Mouse (Mus musculus) erythroblast, embryonic 14.5 days (primary cell): ENCODE data around the gene Vav1. TPM values are rescaled to one million over a fixed set of nuclear protein-coding genes. Genes with fewer than 3 reads are reported as not detected.

ENCODE experiments used
- H3K27me3 ChIP-seq: 2 replicates; pipeline ENCODE4 v1.6.1; 2012; ENCODE audit warnings: inconsistent platforms; ENCODE audit not compliant: control insufficient read depth
- H3K36me3 ChIP-seq: 2 replicates; pipeline ENCODE4 v1.6.1; 2012; ENCODE audit warnings: mild to moderate bottlenecking, inconsistent platforms; ENCODE audit not compliant: control insufficient read depth
- H3K4me1 ChIP-seq: 2 replicates; pipeline ENCODE4 v1.6.1; 2012; ENCODE audit warnings: inconsistent platforms; ENCODE audit not compliant: control insufficient read depth
- H3K4me3 ChIP-seq: replicated peaks from 2 replicates; pipeline ENCODE3; 2012; ENCODE audit warnings: moderate library complexity, mild to moderate bottlenecking, inconsistent platforms
- H3K9me3 ChIP-seq: 2 replicates; pipeline ENCODE4 v1.6.1; 2012; ENCODE audit warnings: low read length, inconsistent platforms, mixed read lengths; ENCODE audit not compliant: control insufficient read depth
- GATA1 ChIP-seq: IDR thresholded peaks from 2 replicates; pipeline ENCODE4 v1.6.1; 2012; ENCODE audit warnings: low read length, inconsistent platforms, mixed read lengths
- TAL1 ChIP-seq: IDR thresholded peaks from 3 replicates; pipeline ENCODE4 v1.6.1; 2012; ENCODE audit warnings: low read length, inconsistent platforms, mixed read lengths
- polyA plus RNA-seq: library from polyadenylated mRNA; stranded (reverse); fragments of >175 nt; gene quantifications from 2 replicates; pipeline ENCODE4 v1.2.3, GENCODE M21; 2012

Gene Vav1
- polyA plus RNA-seq, 1 experiment, result 0.18 TPM

DNA sequence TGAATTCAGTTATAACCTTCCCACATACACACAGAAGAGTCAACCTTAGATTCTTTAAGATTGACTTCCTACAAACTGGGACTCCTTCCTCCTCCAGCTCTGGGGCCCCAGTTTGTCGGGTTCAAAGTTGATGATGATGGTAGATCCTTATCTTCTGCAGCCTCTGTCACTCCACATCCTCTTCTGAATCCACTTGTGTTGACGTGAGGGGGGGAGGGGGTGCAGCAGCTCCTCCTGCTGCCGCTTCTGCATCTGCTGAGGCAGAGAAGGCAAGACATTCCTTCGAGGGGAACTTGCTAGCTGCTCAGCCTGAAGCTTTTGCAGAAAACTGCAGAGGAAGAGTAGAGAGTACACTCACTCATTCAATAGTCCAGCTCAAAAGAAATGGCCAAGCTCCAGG lies 62.7 kb downstream of the Vav1 start:
- Histone ChIP-seq H3K4me3 (no peak overlapping the region), H3K9me3 (no peaks in the 10 kb centered on the region), H3K36me3 (no peaks in the 10 kb centered on the region), H3K4me1 (no peaks in the 10 kb centered on the region), H3K27me3 (no peaks in the 10 kb centered on the region)
- TF ChIP-seq GATA1, result no peak

- Histone ChIP-seq H3K4me1 (no peaks in the 10 kb centered on the region), H3K4me3 (no peak overlapping the region), H3K36me3 (no peaks in the 10 kb centered on the region), H3K27me3 (no peaks in the 10 kb centered on the region), H3K9me3 (no peaks in the 10 kb centered on the region)
- no peak for TF ChIP-seq TAL1
- no peak for TF ChIP-seq GATA1
These were observed 65.3 kb downstream of the Vav1 start for GRCm38 (mm10) chr17:57344029-57344707.

DNA sequence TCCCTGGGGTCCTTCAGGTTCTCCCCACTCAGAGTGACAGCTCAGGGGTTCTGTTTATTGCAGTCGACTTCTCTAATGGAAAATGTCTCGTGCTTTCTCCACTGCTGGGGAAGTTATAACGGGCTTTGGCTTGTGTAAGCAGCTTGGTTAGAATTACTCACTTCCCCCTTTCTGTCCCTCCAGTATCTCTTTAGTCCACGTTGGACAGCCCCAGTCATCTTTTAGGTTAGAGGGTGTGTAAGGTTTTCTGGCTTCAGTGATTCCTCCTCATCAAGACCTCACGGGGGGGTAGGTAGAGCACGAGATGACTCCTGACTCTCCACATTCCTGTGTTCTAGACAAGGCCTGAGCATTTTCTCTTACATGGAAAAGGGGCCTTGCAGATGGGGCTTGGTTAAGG lies 68.1 kb downstream of the Vav1 start:
- Histone ChIP-seq H3K4me3 (no peak overlapping the region), H3K27me3 (no peaks in the 10 kb centered on the region), H3K36me3 (no peaks in the 10 kb centered on the region), H3K9me3 (no peaks in the 10 kb centered on the region), H3K4me1 (no peaks in the 10 kb centered on the region)
- TF ChIP-seq TAL1 (no peak), GATA1 (no peak)

- Histone ChIP-seq H3K27me3 (no peaks in the 10 kb centered on the region), H3K4me1 (no peaks in the 10 kb centered on the region), H3K36me3 (no peaks in the 10 kb centered on the region), H3K9me3 (no peaks in the 10 kb centered on the region), H3K4me3 (no peak overlapping the region)
- TF ChIP-seq GATA1 (no peak), TAL1 (no peak)
These were observed 68.9 kb downstream of the Vav1 start for GRCm38 (mm10) chr17:57347781-57348180.

GRCm38 (mm10) chr17:57349067-57349466 lies 70.2 kb downstream of the Vav1 start:
- Histone ChIP-seq H3K9me3 (no peaks in the 10 kb centered on the region), H3K4me1 (no peaks in the 10 kb centered on the region), H3K4me3 (no peak overlapping the region), H3K36me3 (no peaks in the 10 kb centered on the region), H3K27me3 (no peaks in the 10 kb centered on the region)
- TF ChIP-seq TAL1, result no peak
- TF ChIP-seq GATA1, result no peak

- TF ChIP-seq GATA1 (no peak), TAL1 (no peak)
- H3K27me3 ChIP-seq, result no peaks in the 10 kb centered on the region
- H3K4me1 ChIP-seq, result no peaks in the 10 kb centered on the region
- no peaks in the 10 kb centered on the region for H3K36me3 ChIP-seq
- H3K4me3 ChIP-seq, result no peak overlapping the region
- no peaks in the 10 kb centered on the region for H3K9me3 ChIP-seq
These were observed 71.3 kb downstream of the Vav1 start for GRCm38 (mm10) chr17:57350212-57350611.

GRCm38 (mm10) chr17:57351107-57351506 lies 72.2 kb downstream of the Vav1 start:
- no peaks in the 10 kb centered on the region for H3K4me1 ChIP-seq
- no peaks in the 10 kb centered on the region for H3K27me3 ChIP-seq

DNA sequence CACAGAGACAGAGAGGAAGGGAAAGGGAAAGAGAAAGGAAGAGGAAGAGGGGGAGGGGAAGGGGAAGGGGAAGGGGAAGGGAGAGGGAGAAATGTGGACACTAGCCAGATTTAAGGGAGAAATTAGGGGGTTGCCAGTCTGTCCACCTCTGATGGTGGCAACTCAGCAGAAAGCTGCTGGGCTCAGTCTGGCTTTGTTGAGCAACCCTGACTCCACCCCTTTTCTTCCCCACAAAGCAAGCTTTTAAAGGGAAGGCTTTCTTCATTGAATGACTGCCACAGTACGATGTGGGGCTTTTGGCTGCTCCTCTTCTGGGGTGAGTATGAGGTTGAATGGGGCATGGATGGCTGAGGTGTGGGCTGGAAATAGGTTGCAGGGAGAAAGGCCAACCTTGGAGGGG lies 79.5 kb downstream of the Vav1 start, which contains the start of gene Adgre1:
TSS of gene Adgre1 (plus strand) at position 251 of the 400 bp plus-strand sequence.
- no peak for TF ChIP-seq TAL1
- TF ChIP-seq GATA1, result no peak
- H3K9me3 ChIP-seq, result no peaks in the 10 kb centered on the region
- no peak within 1 kb of the TSS for H3K4me3 ChIP-seq
- no peaks in the 10 kb centered on the region for H3K36me3 ChIP-seq
- H3K4me1 ChIP-seq, result no peaks in the 10 kb centered on the region
- no peaks in the 10 kb centered on the region for H3K27me3 ChIP-seq

More at GRCm38 (mm10) chr17:57351107-57351506, 72.2 kb downstream of the Vav1 start:
- Histone ChIP-seq H3K36me3 (no peaks in the 10 kb centered on the region), H3K9me3 (no peaks in the 10 kb centered on the region), H3K4me3 (no peak overlapping the region)
- no peak for TF ChIP-seq GATA1
- no peak for TF ChIP-seq TAL1

DNA sequence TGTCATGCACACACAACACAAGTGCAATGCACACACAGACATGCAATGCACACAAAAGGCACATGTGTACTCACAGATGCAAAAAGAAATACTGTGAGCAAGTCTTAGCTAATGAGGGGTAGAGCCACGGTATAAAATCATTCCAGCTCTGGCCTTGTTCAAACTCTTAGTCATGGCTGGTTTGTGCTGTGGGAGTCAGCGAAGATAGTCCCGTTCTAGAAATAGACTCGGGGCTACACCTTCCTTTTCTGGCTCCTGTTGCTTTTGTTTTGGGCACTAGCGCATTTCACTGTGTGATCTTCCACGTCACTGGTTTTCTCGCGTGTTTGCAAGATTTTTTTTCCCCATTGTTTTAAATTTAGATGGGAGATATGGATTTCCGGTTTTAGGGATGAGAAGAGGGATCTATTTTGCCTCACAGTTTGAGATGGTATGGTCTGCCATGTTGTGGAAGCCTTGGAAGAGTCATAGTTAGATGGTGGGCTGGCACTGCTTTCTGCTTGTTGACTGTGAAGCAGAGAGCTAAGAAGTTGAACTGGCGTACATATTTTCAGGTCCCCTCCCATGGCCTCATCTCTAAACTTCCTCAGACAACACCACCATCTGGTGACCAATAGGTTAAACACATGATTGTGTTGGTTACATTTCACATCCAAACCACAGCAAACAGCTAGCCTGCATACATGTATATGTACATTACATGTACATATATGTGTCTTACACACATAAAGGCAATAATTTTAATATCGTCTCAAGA lies 80.8 kb downstream of the Vav1 start:
- Histone ChIP-seq H3K4me3 (no peak overlapping the region), H3K27me3 (no peaks in the 10 kb centered on the region)

More for the DNA sequence above, 80.8 kb downstream of the Vav1 start:
- Histone ChIP-seq H3K36me3 (no peaks in the 10 kb centered on the region), H3K9me3 (no peaks in the 10 kb centered on the region), H3K4me1 (no peaks in the 10 kb centered on the region)
- TF ChIP-seq TAL1, result no peak
- TF ChIP-seq GATA1, result no peak

Other genes starting within 250 kb of the Vav1 start
- 31.3 and 33.6 TPM in 2 replicates for gene Khsrp, start 247.6 kb upstream of the Vav1 start, polyA plus RNA-seq
- gene Slc25a41, start 237.4 kb upstream of the Vav1 start, polyA plus RNA-seq, result not detected in 2 replicates
- gene Crb3, start 220.0 kb upstream of the Vav1 start, polyA plus RNA-seq, result 0.05 TPM in 2 replicates
- gene Slc25a23, start 219.2 kb upstream of the Vav1 start, polyA plus RNA-seq, result 0.21 and 0.26 TPM in 2 replicates
- 0.03 and 0.09 TPM in 2 replicates for gene Dennd1c, start 200.6 kb upstream of the Vav1 start, polyA plus RNA-seq
- not detected in 2 replicates for gene Tubb4a, start 191.3 kb upstream of the Vav1 start, polyA plus RNA-seq
- gene Tnfsf9, start 173.8 kb upstream of the Vav1 start, polyA plus RNA-seq, result 0.04 TPM in 1 of 2 replicates, not detected in the other
- gene Cd70, start 129.3 kb upstream of the Vav1 start, polyA plus RNA-seq, result not detected in 2 replicates
- gene Tnfsf14, start 84.9 kb upstream of the Vav1 start, polyA plus RNA-seq, result 0.02 TPM in 1 of 2 replicates, not detected in the other
- gene C3, start 51.0 kb upstream of the Vav1 start, polyA plus RNA-seq, result 0.11 and 0.12 TPM in 2 replicates
- 1.4 and 1.9 TPM in 2 replicates for gene Gpr108, start 30.7 kb upstream of the Vav1 start, polyA plus RNA-seq
- 0.04 and 0.18 TPM in 2 replicates for gene Trip10, start 29.6 kb upstream of the Vav1 start, polyA plus RNA-seq
- gene Adgre1, start 79.6 kb downstream of the Vav1 start, polyA plus RNA-seq, result 0.03 and 0.04 TPM in 2 replicates